Mouse (Mus musculus) C2C12 (cell line): Measurements from ENCODE around the gene Mccc1.

ENCODE experiments used
- CTCF ChIP-seq: IDR thresholded peaks from one replicate; pipeline ENCODE4 v1.5.1; 2011; ENCODE audit not compliant: control insufficient read depth, insufficient read depth, insufficient read length
- FOSL1 ChIP-seq: IDR thresholded peaks from one replicate; pipeline ENCODE4 v1.8.0; 2011; ENCODE audit warnings: mild to moderate bottlenecking, low read length; ENCODE audit not compliant: poor library complexity, insufficient read depth, severe bottlenecking

GRCm38 (mm10) chr3:35957230-35957629 is 43.2 kb downstream of the Mccc1 start:
- TF ChIP-seq CTCF (no peak), FOSL1 (no peak)
